Mouse (Mus musculus) lung, postnatal 10 days (tissue): Measurements from ENCODE around the gene Crkl.
A peak's percentile ranks its signal among the peaks of the same experiment; 100 is the strongest.

ENCODE experiments used
- DNase-seq: peaks from one replicate; pipeline ENCODE4 v3.0.0; 2021

The Crkl gene

DNA sequence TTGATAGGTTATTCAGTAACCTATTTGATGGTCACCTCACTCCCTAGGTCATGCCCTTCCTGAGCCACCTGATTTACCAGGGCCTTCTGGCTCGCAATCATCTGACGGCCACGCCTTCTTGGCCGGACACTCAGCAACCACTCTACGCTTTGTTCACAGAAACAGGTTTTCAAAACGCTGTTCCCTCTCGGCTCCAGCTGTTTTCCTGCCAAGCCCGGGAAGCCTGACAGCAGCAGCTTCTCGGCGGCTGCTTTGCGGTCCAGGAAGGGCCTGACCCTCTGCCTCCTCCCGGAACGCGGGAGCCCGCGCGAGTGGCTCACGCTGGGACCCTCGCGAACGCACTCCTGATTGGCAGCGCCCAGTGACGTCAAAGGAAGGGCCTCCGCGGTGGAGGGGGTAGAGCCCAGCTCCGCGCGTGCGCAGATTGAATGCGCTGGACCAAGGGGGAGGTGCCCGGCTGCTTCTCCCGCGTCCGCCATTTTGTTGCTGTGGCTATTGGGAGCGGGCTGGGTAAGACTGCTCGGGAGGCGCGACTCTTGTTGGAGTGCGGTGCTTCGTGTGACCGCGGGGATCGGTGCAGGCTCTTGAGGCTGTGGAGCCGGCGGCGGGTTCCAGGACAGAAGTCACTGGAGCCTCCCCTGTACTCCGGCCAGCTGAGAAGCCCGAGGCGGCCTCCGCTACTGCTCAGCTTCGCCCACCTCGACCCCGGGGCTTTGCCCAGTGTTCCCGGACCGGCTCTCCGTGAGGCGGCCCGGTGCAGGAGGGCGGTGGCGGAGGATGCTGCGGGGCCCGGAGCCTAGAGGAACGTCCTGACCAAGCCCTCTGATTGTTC is at the start of gene Crkl:
Gene Crkl, plus strand, starts transcription at position 447 of the 832 bp plus-strand sequence.
- peak; percentile 99 for DNase-seq

DNA sequence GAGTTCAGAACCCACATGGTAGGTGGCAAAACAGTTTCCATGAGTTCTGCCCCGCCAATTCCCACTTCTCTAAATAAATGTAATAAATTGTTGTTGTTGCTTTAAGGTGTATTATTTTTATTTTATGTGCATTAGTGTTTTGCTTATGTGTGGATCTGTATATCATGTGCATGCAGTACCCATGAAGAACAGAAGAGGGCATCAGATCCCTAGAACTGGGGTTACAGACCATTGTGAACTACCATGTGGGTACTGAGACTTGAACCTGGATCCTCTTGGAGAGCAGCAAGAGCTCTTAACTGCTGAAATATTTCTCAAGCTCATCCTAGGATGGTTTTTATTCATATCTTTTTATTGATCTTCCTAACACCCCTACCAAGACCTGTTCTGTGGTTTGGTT is 48.9 kb upstream of the Crkl start:
- DNase-seq: peak; percentile 58

- DNase-seq: peak; percentile 74
These were observed 46.5 kb upstream of the Crkl start for GRCm38 (mm10) chr16:17405271-17405696.

- DNase-seq: peak; percentile 100
These were observed 45.9 kb upstream of the Crkl start, which contains the start of the genes Snap29 and Pi4ka for GRCm38 (mm10) chr16:17405736-17406443. Gene Snap29, plus strand, starts transcription at chr16:17405986. Gene Pi4ka, minus strand, starts transcription at chr16:17406314.

- DNase-seq: no peak
These were observed 45.1 kb upstream of the Crkl start for GRCm38 (mm10) chr16:17406512-17407231.

DNA sequence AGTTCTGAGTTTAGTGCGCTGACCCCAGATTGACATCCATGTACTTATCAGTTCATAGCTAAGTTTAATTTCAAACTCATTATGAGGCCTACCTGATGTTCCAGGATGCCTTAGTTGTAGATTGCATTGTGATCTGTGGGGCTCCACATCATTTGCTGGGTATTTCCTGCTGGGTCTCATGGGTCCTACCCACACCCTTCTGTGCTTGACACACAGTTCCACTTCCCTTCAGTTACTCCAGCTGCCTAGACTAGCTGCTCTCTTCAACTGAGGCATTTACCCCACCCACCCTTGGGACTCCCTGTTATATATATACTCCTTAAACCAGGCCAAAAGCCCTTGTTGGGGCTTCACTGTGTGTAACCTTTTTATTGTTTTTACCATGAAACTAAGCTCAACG is 42.7 kb upstream of the Crkl start:
- no peak for DNase-seq

GRCm38 (mm10) chr16:17410209-17410608 is 41.6 kb upstream of the Crkl start:
- peak; percentile 19 for DNase-seq

DNA sequence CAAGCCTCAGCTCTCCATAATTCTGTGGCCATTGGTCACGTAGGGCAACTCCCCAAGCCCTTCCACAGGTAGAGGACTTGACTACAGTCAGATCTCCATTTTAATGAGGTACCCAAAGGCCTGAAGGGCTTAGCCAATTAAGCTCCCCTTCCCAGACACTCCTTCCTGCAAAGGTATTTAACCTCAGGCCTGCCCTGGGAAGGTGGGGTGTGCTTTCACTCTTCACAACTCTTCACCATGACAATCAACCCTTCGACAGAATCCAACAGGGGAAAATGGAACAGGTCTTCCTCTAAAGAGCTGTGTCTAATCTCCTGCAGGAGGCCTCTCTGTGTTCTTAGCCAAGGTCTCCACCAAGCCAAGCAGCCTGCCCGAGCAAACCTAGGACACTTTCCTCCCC is 28.8 kb upstream of the Crkl start:
- DNase-seq: no peak

- DNase-seq: peak; percentile 16
These were observed 19.2 kb upstream of the Crkl start for GRCm38 (mm10) chr16:17432576-17432975.

- peak; percentile 55 for DNase-seq
These were observed 557 bp downstream of the Crkl start for GRCm38 (mm10) chr16:17452373-17452715.

GRCm38 (mm10) chr16:17456901-17457300 is 5.1 kb downstream of the Crkl start:
- no peak for DNase-seq

DNA sequence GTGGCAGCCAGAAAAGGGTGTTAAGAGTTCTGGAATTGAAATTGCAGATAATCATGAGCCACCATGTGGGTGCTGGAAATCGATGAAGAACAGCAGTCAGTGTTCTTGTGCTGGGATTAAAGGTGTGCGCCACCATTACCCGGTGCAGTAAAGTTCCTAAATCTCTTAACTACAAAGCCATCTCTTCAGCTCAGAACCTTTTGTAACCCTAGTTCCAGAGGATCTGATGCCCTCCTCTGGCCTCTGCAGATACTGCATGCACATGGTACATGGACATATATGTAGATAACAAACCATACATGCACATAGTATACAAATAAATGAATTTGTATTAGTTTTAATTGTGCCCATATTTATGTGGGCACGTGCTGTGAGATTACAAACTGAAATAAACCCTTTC is 8.5 kb downstream of the Crkl start:
- peak; percentile 41 for DNase-seq

GRCm38 (mm10) chr16:17461596-17461995 is 9.8 kb downstream of the Crkl start:
- DNase-seq: no peak

GRCm38 (mm10) chr16:17463184-17463583 is 11.4 kb downstream of the Crkl start:
- no peak for DNase-seq

- DNase-seq: no peak
These were observed 15.3 kb downstream of the Crkl start for GRCm38 (mm10) chr16:17466875-17467663.

- no peak for DNase-seq
These were observed 20.7 kb downstream of the Crkl start for GRCm38 (mm10) chr16:17472498-17472897.

GRCm38 (mm10) chr16:17474091-17474490 is 22.3 kb downstream of the Crkl start:
- peak; percentile 48 for DNase-seq

DNA sequence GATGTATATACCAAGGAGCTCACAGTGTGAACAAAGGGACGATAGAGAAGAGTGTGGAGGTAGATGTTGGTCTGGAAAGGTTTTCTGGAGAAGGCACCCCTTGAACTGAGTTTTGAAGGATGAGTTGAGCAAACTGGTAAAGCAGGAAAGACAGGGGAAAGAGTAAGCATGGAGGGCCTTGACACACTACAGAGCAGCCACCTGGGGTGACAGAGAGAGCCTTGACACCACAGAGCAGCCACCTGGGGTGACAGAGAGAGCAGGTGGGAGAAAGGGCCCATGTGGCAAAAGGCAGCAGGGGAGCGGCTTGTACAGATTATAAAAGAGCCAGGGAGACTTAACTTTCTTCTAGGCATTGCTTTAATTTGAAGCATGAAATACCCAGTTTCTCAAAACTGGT is 23.0 kb downstream of the Crkl start:
- DNase-seq: no peak

GRCm38 (mm10) chr16:17475326-17475725 is 23.5 kb downstream of the Crkl start:
- no peak for DNase-seq

- no peak for DNase-seq
These were observed 26.6 kb downstream of the Crkl start for GRCm38 (mm10) chr16:17478331-17478943.

- DNase-seq: no peak
These were observed 29.7 kb downstream of the Crkl start for GRCm38 (mm10) chr16:17481465-17481864.

GRCm38 (mm10) chr16:17486505-17486904 is 34.7 kb downstream of the Crkl start:
- DNase-seq: peak; percentile 40
